Mouse (Mus musculus): ENCODE data around the gene D6Wsu163e.

DNA sequence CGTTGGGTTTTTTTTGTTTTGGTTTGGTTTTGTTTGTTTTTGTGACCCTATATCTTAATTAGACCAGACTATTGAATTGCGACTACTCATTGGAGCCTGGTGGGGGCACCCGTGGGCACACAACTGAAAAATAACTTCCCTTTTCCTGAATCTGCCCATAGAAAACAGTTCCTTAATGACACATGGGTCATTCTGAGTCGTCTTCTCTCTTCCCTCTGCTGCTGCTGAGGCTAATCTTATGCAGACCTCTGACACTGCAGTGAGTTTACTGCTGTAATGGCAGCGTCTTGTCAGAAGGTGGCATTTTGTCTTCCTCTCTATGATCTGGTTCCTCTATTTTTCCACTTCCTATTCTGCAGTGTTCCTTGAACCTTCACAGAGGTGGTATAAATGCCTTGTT is 689 bp downstream of the D6Wsu163e start:
- TF ChIP-seq ZNF384 (IDR thresholded peaks at IDR 0.05; ENCODE audit: low read depth, low read length) (no peak), HCFC1 (IDR thresholded peaks at IDR 0.05; ENCODE audit: borderline replicate concordance, insufficient read depth, low read length) (no peak), CHD2 (IDR thresholded peaks at IDR 0.05; ENCODE audit: low read depth, low read length) (no peak), ZC3H11A (IDR thresholded peaks at IDR 0.05; ENCODE audit: borderline replicate concordance, low read depth, low read length) (no peak)
